Mouse (Mus musculus) layer of hippocampus, postnatal 14 days (tissue): ENCODE results near the gene Mapkap1. TPM values are rescaled to one million over a fixed set of nuclear protein-coding genes. Genes with fewer than 3 reads are reported as not detected.

ENCODE experiments used
- DNase-seq, 2 experiments: peaks; one replicate each; pipeline ENCODE4 v3.0.0; 2021 to 2022; ENCODE audit warnings: low spot score in 2 of 2, mixed read lengths in 1 of 2
- total RNA-seq, 2 experiments: library from RNA; stranded (reverse); gene quantifications; 2 replicates each; pipeline ENCODE4 v1.2.3; 2021

The Mapkap1 gene
- total RNA-seq, 2 experiments from 2014 or later = 65.2 to 76.9 TPM

GRCm38 (mm10) chr2:34530042-34530441 lies 123.5 kb downstream of the Mapkap1 start:
- DNase-seq = peak in 1 of 2 experiments; percentile 28

GRCm38 (mm10) chr2:34531801-34532298 lies 125.3 kb downstream of the Mapkap1 start:
- peak; percentile 57 to 70 for DNase-seq

- DNase-seq = no peak
These were observed 125.8 kb downstream of the Mapkap1 start for GRCm38 (mm10) chr2:34532394-34532793.

GRCm38 (mm10) chr2:34533281-34533680 lies 126.7 kb downstream of the Mapkap1 start:
- DNase-seq = no peak

- no peak for DNase-seq
These were observed 128.4 kb downstream of the Mapkap1 start for GRCm38 (mm10) chr2:34534996-34535395.

GRCm38 (mm10) chr2:34537356-34537755 lies 130.8 kb downstream of the Mapkap1 start:
- no peak for DNase-seq

- no peak for DNase-seq
These were observed 137.0 kb downstream of the Mapkap1 start for GRCm38 (mm10) chr2:34543581-34543980.

- no peak for DNase-seq
These were observed 137.4 kb downstream of the Mapkap1 start for GRCm38 (mm10) chr2:34544021-34544420.

- DNase-seq = no peak
These were observed 138.2 kb downstream of the Mapkap1 start for GRCm38 (mm10) chr2:34544646-34545395.

GRCm38 (mm10) chr2:34546176-34546677 lies 139.7 kb downstream of the Mapkap1 start:
- peak; percentile 23 to 63 for DNase-seq

GRCm38 (mm10) chr2:34547516-34547915 lies 140.9 kb downstream of the Mapkap1 start:
- no peak for DNase-seq

- DNase-seq = no peak
These were observed 142.4 kb downstream of the Mapkap1 start for GRCm38 (mm10) chr2:34548961-34549360.

GRCm38 (mm10) chr2:34549469-34549868 lies 142.9 kb downstream of the Mapkap1 start:
- DNase-seq = no peak

GRCm38 (mm10) chr2:34552772-34553171 lies 146.2 kb downstream of the Mapkap1 start:
- DNase-seq = no peak

- DNase-seq = no peak
These were observed 147.1 kb downstream of the Mapkap1 start for GRCm38 (mm10) chr2:34553580-34554231.

- no peak for DNase-seq
These were observed 153.6 kb downstream of the Mapkap1 start for GRCm38 (mm10) chr2:34560146-34560545.

GRCm38 (mm10) chr2:34563089-34563694 lies 156.6 kb downstream of the Mapkap1 start:
- peak; percentile 13 to 35 for DNase-seq

- DNase-seq = no peak
These were observed 157.3 kb downstream of the Mapkap1 start for GRCm38 (mm10) chr2:34563865-34564264.

GRCm38 (mm10) chr2:34566146-34566545 lies 159.6 kb downstream of the Mapkap1 start:
- DNase-seq = no peak

GRCm38 (mm10) chr2:34566601-34567000 lies 160.0 kb downstream of the Mapkap1 start:
- no peak for DNase-seq

- DNase-seq = peak in 1 of 2 experiments; percentile 23
These were observed 162.6 kb downstream of the Mapkap1 start for GRCm38 (mm10) chr2:34569131-34569530.

- DNase-seq = no peak
These were observed 163.8 kb downstream of the Mapkap1 start for GRCm38 (mm10) chr2:34570378-34570777.
